Mouse (Mus musculus) heart, embryonic 15.5 days (tissue): ENCODE measurements around the gene Slc15a5. TPM values are rescaled to one million over a fixed set of nuclear protein-coding genes. Genes with fewer than 3 reads are reported as not detected.

Experiments
- polyA plus RNA-seq: library from polyadenylated mRNA; unstranded; fragments of >200 nt; fragmentation: Nextera tagmentation; extraction: Ambion mirVana; gene quantifications from 2 replicates; pipeline ENCODE4 v1.2.1, GENCODE M21; 2015

Gene Slc15a5
- polyA plus RNA-seq, 1 experiment from 2014 or later, result 0.08 TPM

Other genes starting within 250 kb of the Slc15a5 start
- gene Mgst1, start 60.4 kb upstream of the Slc15a5 start, polyA plus RNA-seq, result 119 and 120 TPM in 2 replicates